ENCODE assay signal across 9 mouse cellular contexts in the genomic region with DNA sequence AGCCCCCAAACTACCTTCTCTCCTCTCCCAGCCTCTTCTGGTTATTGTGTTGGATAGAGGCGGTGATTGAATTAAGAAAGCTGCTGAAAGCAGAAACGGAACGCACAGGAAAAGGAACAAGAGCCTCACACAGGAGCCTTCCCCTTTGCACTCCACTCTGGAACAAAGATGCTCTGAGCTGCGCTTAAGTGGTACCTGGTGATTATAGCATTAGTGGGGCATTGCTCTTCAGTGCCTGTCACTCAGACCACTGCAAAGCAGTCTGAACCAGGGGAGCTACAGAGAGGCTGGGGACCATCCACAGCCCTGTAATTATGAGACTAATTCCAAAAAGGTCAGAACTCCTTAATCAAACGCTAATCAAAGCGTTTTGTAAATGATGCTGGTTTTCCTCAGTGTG.
A peak's percentile ranks its signal among the peaks of the same experiment; 100 is the strongest.
DNase-seq lines count a peak whose midpoint lies in the region; ATAC-seq and TF ChIP-seq lines count a peak whose summit lies in the region.
"Had no signal": no experiment of that assay in that cellular context is flagged by ENCODE, and none has a peak within 500 bp of the region (broad histone marks: within the 10 kb centered on the region; RNA-seq: fewer than 3 reads in every experiment).

No protein-coding gene starts in this region.

- peaks cover 8% of the 10 kb centered on the region; the same call in 1 of the 2 replicates for H3K4me1 ChIP-seq in heart, embryonic 16.5 days (ENCODE audit: control insufficient read depth, insufficient read depth, low read length)
- peaks cover 0 to 3% of the 10 kb centered on the region in 2 experiments; a peak in 1 of 4 replicates for H3K4me1 ChIP-seq in CH12.LX (ENCODE audit: control insufficient read depth in 1 of 2, insufficient read depth in 2 of 2)
- peaks cover 10% of the 10 kb centered on the region for H3K4me1 ChIP-seq in embryonic facial prominence, embryonic 15.5 days
- peaks cover 24% of the 10 kb centered on the region for H3K4me1 ChIP-seq in limb, embryonic 12.5 days (replicated peaks)

- no peak for ATAC-seq in heart, embryonic 16.5 days (replicated peaks; ENCODE audit: extremely low read depth, insufficient read depth, low FRiP score)
- no peak for ATAC-seq in embryonic facial prominence, embryonic 15.5 days (ENCODE audit: insufficient number of reproducible peaks, low FRiP score, low TSS enrichment, low read depth)
- peak; percentile 47; the same call in 1 of the 2 replicates for ATAC-seq in limb, embryonic 12.5 days (ENCODE audit: insufficient number of reproducible peaks, insufficient read depth, low FRiP score, low TSS enrichment, low read depth)

- TF ChIP-seq POLR2A in CH12.LX (IDR thresholded peaks at IDR 0.05; ENCODE audit: low read depth, low read length), result no peak

- no peak for TF ChIP-seq CTCF in CH12.LX (conservative IDR thresholded peaks at IDR 0.05 in 1 of 2, IDR thresholded peaks at IDR 0.05 in 1 of 2; ENCODE audit: low read depth in 2 of 2, low read length in 2 of 2)

- TF ChIP-seq RAD21 in CH12.LX (IDR thresholded peaks at IDR 0.05; ENCODE audit: low read depth, low read length), result no peak

- no peaks in the 10 kb centered on the region for H3K9me3 ChIP-seq in heart, embryonic 16.5 days (replicated peaks; ENCODE audit: control insufficient read depth, low read length)
- no peaks in the 10 kb centered on the region for H3K9me3 ChIP-seq in CH12.LX (replicated peaks; ENCODE audit: low read length)
- no peaks in the 10 kb centered on the region for H3K9me3 ChIP-seq in embryonic facial prominence, embryonic 15.5 days (replicated peaks)
- H3K9me3 ChIP-seq in limb, embryonic 12.5 days, result no peaks in the 10 kb centered on the region

- no peak overlapping the region; the same call in 1 of the 2 replicates for H3K9ac ChIP-seq in heart, embryonic 16.5 days (ENCODE audit: low read length)
- H3K9ac ChIP-seq in CH12.LX (ENCODE audit: insufficient read depth, low read depth), result no peak overlapping the region
- no peak overlapping the region for H3K9ac ChIP-seq in embryonic facial prominence, embryonic 15.5 days
- no peak overlapping the region for H3K9ac ChIP-seq in limb, embryonic 12.5 days (replicated peaks)

- intact Hi-C loops in heart, postnatal 25 days (cut with DNase I), result loop anchor here (10.0 kb wide), 1 partner anchor 71 kb away; no protein-coding TSS in a partner anchor

- no peak overlapping the region for H3K27ac ChIP-seq in heart, embryonic 16.5 days (ENCODE audit: low read length)
- no peak overlapping the region for H3K27ac ChIP-seq in CH12.LX (ENCODE audit: insufficient read depth, low read depth)
- no peak overlapping the region for H3K27ac ChIP-seq in embryonic facial prominence, embryonic 15.5 days (replicated peaks)
- H3K27ac ChIP-seq in limb, embryonic 12.5 days, result peak overlapping the region; percentile 66

- no peaks in the 10 kb centered on the region for H3K79me2 ChIP-seq in CH12.LX (replicated peaks; ENCODE audit: control insufficient read depth, extremely low read depth, insufficient read depth, poor library complexity, severe bottlenecking)

- 30% methylated on average over 6 of the region's 6 CpGs for WGBS in heart, embryonic 16.5 days
- WGBS in embryonic facial prominence, embryonic 15.5 days, result 13% methylated on average over 6 of the region's 6 CpGs
- 12% methylated on average over 6 of the region's 6 CpGs for WGBS in limb, embryonic 12.5 days

- no peaks in the 10 kb centered on the region for H3K36me3 ChIP-seq in heart, embryonic 16.5 days (ENCODE audit: control insufficient read depth, insufficient read depth)
- no peaks in the 10 kb centered on the region for H3K36me3 ChIP-seq in CH12.LX (replicated peaks in 1 of 2; ENCODE audit: control insufficient read depth in 1 of 2, insufficient read depth in 1 of 2, low read length in 1 of 2)
- no peaks in the 10 kb centered on the region for H3K36me3 ChIP-seq in embryonic facial prominence, embryonic 15.5 days
- H3K36me3 ChIP-seq in limb, embryonic 12.5 days, result no peaks in the 10 kb centered on the region

- no peak for TF ChIP-seq EP300 in CH12.LX (IDR thresholded peaks at IDR 0.05; ENCODE audit: low read length)

- no peaks in the 10 kb centered on the region for H3K27me3 ChIP-seq in heart, embryonic 16.5 days (ENCODE audit: control insufficient read depth, insufficient read depth, low read length)
- H3K27me3 ChIP-seq in CH12.LX (replicated peaks), result no peaks in the 10 kb centered on the region
- H3K27me3 ChIP-seq in embryonic facial prominence, embryonic 15.5 days, result no peaks in the 10 kb centered on the region
- H3K27me3 ChIP-seq in limb, embryonic 12.5 days, result no peaks in the 10 kb centered on the region; the same call in 1 of the 2 replicates

- H3K4me3 ChIP-seq in heart, embryonic 16.5 days (ENCODE audit: low read length), result peak overlapping the region; percentile 22; the same call in 1 of the 2 replicates
- H3K4me3 ChIP-seq in CH12.LX (replicated peaks in 1 of 3; ENCODE audit: low read depth in 2 of 3, low read length in 2 of 3, poor library complexity in 1 of 3), result no peak overlapping the region
- no peak overlapping the region for H3K4me3 ChIP-seq in embryonic facial prominence, embryonic 15.5 days (replicated peaks)
- H3K4me3 ChIP-seq in limb, embryonic 12.5 days (replicated peaks), result no peak overlapping the region

- peak overlapping the region; percentile 47 for H3K4me2 ChIP-seq in heart, embryonic 16.5 days (ENCODE audit: low read depth, low read length)
- H3K4me2 ChIP-seq in CH12.LX (ENCODE audit: insufficient read depth, low read depth, poor library complexity, severe bottlenecking), result peak overlapping the region; percentile 40
- peak overlapping the region; percentile 12; the same call in 1 of the 2 replicates for H3K4me2 ChIP-seq in embryonic facial prominence, embryonic 15.5 days (replicated peaks)
- H3K4me2 ChIP-seq in limb, embryonic 12.5 days, result peak overlapping the region; percentile 47

- DNase-seq in heart, postnatal 25 days (ENCODE audit: low spot score), result no peak
- no peak for DNase-seq in CH12.LX (ENCODE audit: extremely low read depth)
- no peak for DNase-seq in layer of hippocampus, adult 8-10 months (ENCODE audit: low spot score in 2 of 2)
- DNase-seq in adrenal gland, postnatal 36 days, result no peak
- DNase-seq in testis, postnatal 10 days (ENCODE audit: low spot score), result no peak
- DNase-seq: thymus, adult 18-20 months had no signal

- dilution Hi-C loops in CH12.LX (cut with MboI; ENCODE audit: extremely low pct_ligation_motif_present, extremely low pct_unique_long_range_greater_than_20kb, low sequenced_read_pairs), result no loop called here

- in situ Hi-C loops in CH12.LX (cut with MboI; ENCODE audit: low pct_ligation_motif_present, low pct_unique_long_range_greater_than_20kb, low sequenced_read_pairs), result no loop called here

TF ChIP-seq in CH12.LX, 34 proteins besides CTCF, POLR2A, EP300 and RAD21:
- TF ChIP-seq MYC (IDR thresholded peaks at IDR 0.05; ENCODE audit: low read depth, low read length) (no peak), NRF1 (IDR thresholded peaks at IDR 0.05; ENCODE audit: low read depth, low read length) (no peak), USF2 (conservative IDR thresholded peaks at IDR 0.05; ENCODE audit: low read depth, low read length) (no peak), ZC3H11A (IDR thresholded peaks at IDR 0.05; ENCODE audit: low read depth, low read length) (no peak), GABPA (IDR thresholded peaks at IDR 0.05; ENCODE audit: insufficient replicate concordance, low read depth, low read length) (no peak), MEF2A (IDR thresholded peaks at IDR 0.05; ENCODE audit: borderline replicate concordance, low read depth, low read length) (no peak), CHD2 (IDR thresholded peaks at IDR 0.05; ENCODE audit: low read length) (no peak), MAFK (IDR thresholded peaks at IDR 0.05; ENCODE audit: insufficient replicate concordance, low read length) (no peak), SIN3A (IDR thresholded peaks at IDR 0.05; ENCODE audit: low read length) (no peak), NELFE (IDR thresholded peaks at IDR 0.05; ENCODE audit: low read depth, low read length) (no peak), BHLHE40 (IDR thresholded peaks at IDR 0.05; ENCODE audit: low read depth, low read length) (no peak)
